Mouse (Mus musculus) liver, postnatal 0 days (tissue): Measurements from ENCODE around the gene Pde6c.

Experiments
- CTCF ChIP-seq: sonication (generic); IDR thresholded peaks from 2 replicates; pipeline ENCODE4 v1.5.1; 2016; ENCODE audit warnings: antibody characterized with exemption, low read depth
- EP300 ChIP-seq: IDR thresholded peaks from 2 replicates; pipeline ENCODE4 v1.6.1; 2016; ENCODE audit warnings: antibody characterized with exemption, low read depth, mild to moderate bottlenecking

DNA sequence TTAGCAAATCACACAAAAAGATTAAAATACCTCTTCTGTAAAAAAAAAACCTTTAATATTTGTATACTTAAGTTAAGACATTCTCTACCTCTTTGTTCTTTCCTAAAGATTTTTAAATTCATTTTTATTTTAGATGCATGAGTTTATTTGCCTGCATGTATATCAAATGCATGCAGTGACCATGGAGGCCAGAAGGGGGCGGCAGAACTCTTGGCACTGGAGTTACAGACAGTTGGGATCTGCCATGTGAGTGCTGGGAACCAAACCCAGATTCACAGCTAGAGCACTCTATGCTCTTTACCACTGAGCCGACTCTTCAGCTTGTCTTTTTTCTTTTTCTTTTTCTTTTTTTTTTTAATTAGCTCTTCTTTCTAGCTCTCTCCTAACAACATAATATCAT, 96.1 kb downstream of the Pde6c start:
- TF ChIP-seq EP300 (no peak), CTCF (peak; percentile 43)
